Mouse (Mus musculus) forebrain, embryonic 10.5 days (tissue): Measurements from ENCODE around the gene Rangrf. TPM values are rescaled to one million over a fixed set of nuclear protein-coding genes. Genes with fewer than 3 reads are reported as not detected.
A peak's percentile ranks its signal among the peaks of the same experiment; 100 is the strongest.
"Not testable (repeated sequence)": the region's sequence is repeated elsewhere in the genome, so short reads cannot be mapped to it uniquely, and the experiment has no call there.

ENCODE experiments used
- DNase-seq: peaks from one replicate; pipeline ENCODE4 v3.0.0-alpha.2; 2017; ENCODE audit warnings: low spot score; ENCODE audit errors: extremely low spot score
- H3K27ac ChIP-seq: fragments of 300-500 bp; sonication (generic); 2 replicates; pipeline ENCODE4 v1.5.1; 2016; ENCODE audit warnings: mild to moderate bottlenecking
- H3K27me3 ChIP-seq: fragments of 300-500 bp; sonication (generic); 2 replicates; pipeline ENCODE4 v1.6.1; 2016; ENCODE audit warnings: mild to moderate bottlenecking; ENCODE audit not compliant: poor library complexity, severe bottlenecking
- H3K36me3 ChIP-seq: fragments of 300-500 bp; sonication (generic); replicated peaks from 2 replicates; pipeline ENCODE4 v1.6.1; 2016; ENCODE audit warnings: mild to moderate bottlenecking, moderate library complexity
- H3K4me1 ChIP-seq: fragments of 300-500 bp; sonication (generic); 2 replicates; pipeline ENCODE4 v1.6.1; 2016
- H3K4me3 ChIP-seq: fragments of 300-500 bp; sonication (generic); 2 replicates; pipeline ENCODE4 v1.5.1; 2016; ENCODE audit warnings: mild to moderate bottlenecking, moderate library complexity
- H3K9me3 ChIP-seq: fragments of 300-500 bp; sonication (generic); 2 replicates; pipeline ENCODE4 v1.6.1; 2016; ENCODE audit warnings: mild to moderate bottlenecking, moderate library complexity
- WGBS: fragments of 180-500 bp; shearing (Covaris S2); methylation state at CpG from one replicate; pipeline ENCODE4 v1.1.7; 2016; 5-methylcytosine and 5-hydroxymethylcytosine counted together
- polyA plus RNA-seq: library from polyadenylated mRNA; unstranded; fragments of >200 nt; fragmentation: Nextera tagmentation; extraction: Ambion mirVana; gene quantifications from 2 replicates; pipeline ENCODE4 v1.2.1, GENCODE M21; 2016

Gene Rangrf
- polyA plus RNA-seq, 1 experiment from 2014 or later: 90.7 TPM

DNA sequence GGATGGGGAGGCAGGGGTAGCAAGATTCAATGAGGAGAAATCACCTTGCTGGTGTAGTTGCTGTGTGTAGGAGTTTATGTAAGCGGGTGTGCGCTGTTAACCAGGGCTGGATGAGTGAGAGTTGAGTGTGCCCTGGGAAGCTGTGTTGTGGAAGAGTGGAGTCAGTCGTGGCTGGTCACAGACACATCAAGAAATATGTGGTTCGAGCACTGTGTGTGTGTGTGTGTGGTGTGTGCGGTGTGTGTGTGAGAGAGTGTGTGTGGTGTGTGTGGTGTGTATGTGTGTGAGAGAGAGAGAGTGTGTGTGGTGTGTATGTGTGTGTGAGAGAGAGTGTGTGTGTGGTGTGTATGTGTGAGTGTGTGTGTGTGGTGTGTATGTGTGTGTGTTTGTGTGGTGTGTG, 19.5 kb downstream of the Rangrf start:
- Histone ChIP-seq H3K4me1 (peaks cover 39% of the 10 kb centered on the region), H3K27me3 (peaks cover 70% of the 10 kb centered on the region), H3K4me3 (peak overlapping the region; percentile 57), H3K36me3 (no peaks in the 10 kb centered on the region), H3K27ac (peak overlapping the region; percentile 40; the same call in 1 of the 2 replicates), H3K9me3 (no peaks in the 10 kb centered on the region)
- DNase-seq: no peak
- WGBS: 72% methylated on average over 5 of the region's 5 CpGs

DNA sequence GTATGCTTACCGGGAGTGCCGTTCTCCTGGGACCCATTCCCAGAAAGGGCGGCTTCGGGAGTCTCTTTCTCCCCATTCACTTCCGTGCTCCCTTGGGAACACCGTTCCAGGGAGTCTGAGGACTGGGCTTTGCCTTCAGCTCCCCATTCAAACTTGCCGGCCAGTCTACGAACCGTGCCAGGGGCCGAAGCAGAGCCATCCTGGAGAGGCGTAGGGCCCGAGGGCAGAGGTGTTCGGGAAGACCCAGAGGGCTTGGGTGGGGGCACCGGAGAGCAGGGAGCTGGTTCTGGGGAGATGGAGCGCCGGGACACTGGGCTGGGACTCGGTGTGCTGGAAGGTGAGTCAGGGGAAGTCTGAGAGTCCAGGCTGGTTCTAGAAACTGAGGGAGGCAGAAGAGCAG, 20.6 kb downstream of the Rangrf start:
- WGBS: 2% methylated on average over 17 of the region's 17 CpGs
- DNase-seq: no peak
- H3K4me3 ChIP-seq: peak overlapping the region; percentile 57
- H3K4me1 ChIP-seq: peaks cover 39% of the 10 kb centered on the region
- H3K9me3 ChIP-seq: no peaks in the 10 kb centered on the region
- peak overlapping the region; percentile 77 for H3K27ac ChIP-seq
- H3K27me3 ChIP-seq: peaks cover 74% of the 10 kb centered on the region
- H3K36me3 ChIP-seq: no peaks in the 10 kb centered on the region

DNA sequence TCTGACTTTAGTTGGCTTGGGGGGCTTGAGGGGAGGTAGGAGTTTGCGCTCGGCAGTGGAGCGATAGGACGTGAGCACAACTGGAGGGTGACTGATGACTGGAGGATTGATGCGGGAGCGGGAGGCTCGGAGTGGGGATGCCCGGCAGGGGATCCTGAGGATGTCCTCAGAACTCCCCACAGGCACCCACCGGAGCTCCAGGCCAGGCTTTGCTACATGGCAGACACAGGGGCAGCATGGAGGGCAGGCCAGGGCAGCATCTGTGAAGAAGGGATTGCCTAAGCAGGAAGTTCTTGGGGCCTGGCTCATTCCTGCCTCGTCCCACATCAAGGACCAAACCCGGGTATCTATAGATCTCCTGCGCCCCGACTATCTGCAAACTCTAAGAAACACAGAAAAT, 21.1 kb downstream of the Rangrf start:
- Histone ChIP-seq H3K4me3 (peak overlapping the region; percentile 57), H3K36me3 (no peaks in the 10 kb centered on the region), H3K9me3 (no peaks in the 10 kb centered on the region), H3K27ac (peak overlapping the region; percentile 77; the same call in 1 of the 2 replicates), H3K27me3 (peaks cover 78% of the 10 kb centered on the region), H3K4me1 (peaks cover 39% of the 10 kb centered on the region)
- no peak for DNase-seq
- WGBS: 4% methylated on average over 13 of the region's 13 CpGs

DNA sequence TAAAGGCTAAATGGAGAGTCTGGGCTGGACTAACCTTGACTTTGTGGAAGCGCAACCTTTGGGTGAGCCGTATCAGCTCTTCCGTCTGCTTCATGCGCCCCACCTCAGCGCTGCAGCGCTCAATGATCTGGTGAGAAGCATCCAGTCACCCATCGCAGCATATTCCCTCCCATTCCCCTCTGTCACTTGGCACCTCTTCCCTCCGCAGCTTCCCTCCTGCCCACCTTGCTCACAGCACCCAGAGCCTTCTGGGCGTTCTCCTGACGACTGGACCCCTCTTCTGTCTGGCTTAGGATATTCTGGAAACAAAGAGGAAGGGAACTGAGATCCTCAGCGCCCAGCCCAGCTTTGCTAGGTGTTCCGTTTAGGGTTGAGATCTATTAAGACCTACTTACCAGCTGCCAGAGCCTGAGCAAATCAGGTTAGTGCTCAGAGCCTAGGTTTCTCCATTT, 27.4 kb downstream of the Rangrf start:
- 7% methylated on average over 12 of the region's 12 CpGs for WGBS
- Histone ChIP-seq H3K27me3 (peaks cover 56% of the 10 kb centered on the region), H3K4me1 (peaks cover 12% of the 10 kb centered on the region), H3K9me3 (no peaks in the 10 kb centered on the region), H3K27ac (no peak overlapping the region), H3K36me3 (no peaks in the 10 kb centered on the region; the same call in 1 of the 2 replicates), H3K4me3 (peak overlapping the region; percentile 29)
- peak; percentile 23 for DNase-seq

DNA sequence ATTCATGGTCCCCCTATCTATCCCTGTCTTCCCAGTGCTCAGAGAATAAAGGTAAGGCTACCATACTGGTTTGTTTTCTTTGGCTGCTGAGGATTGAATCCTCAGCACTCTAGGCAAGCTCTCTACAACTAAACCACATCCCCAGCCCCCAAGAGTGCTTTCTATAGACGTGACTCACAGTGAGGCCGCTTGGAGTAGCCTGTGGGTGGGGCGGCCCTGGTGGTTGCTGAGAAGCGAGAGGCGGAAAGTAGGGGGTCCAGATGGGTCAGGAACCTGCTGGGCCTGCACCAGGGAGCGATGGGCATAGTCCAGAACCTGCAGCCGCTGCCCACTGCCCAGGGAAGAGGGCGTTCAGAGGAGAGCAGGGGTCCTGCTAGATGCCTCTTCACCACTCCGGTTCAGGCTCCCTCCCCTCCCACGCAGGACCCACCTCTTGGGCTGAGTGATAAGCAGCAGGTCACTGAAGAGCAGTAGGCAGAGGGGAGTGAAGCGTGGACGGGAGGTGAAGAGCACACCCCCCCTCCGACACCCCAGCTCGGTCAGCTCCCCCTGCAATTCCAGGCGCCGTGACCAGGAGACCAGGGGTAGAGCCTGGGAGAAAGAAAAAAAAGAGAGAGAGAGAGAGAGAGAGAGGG, 28.1 kb downstream of the Rangrf start:
- Histone ChIP-seq H3K27me3 (peaks cover 49% of the 10 kb centered on the region), H3K9me3 (no peaks in the 10 kb centered on the region), H3K27ac (no peak overlapping the region), H3K4me1 (peaks cover 12% of the 10 kb centered on the region), H3K36me3 (no peaks in the 10 kb centered on the region; the same call in 1 of the 2 replicates), H3K4me3 (peak overlapping the region; percentile 29)
- no peak for DNase-seq
- 15% methylated on average over 14 of the region's 16 CpGs for WGBS

DNA sequence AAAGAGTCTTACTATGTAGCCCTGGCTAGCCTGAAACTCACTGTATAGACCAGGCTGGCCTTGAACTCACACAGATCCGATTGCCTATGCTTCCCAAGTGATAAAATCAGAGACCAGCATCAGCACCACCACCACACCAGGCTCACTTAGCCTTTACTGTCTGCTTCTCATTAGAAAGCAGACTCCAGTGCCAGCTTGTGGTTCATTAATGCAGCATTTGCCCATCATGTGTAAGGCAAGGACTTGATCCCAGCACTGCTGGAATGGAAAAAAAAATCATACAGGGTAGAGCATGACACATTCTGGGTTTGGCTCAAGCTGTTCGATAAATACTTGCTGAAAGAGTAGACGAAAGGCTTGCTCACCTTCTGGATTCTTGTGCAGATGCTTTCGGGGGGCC, 29.0 kb downstream of the Rangrf start:
- no peak overlapping the region for H3K27ac ChIP-seq
- H3K27me3 ChIP-seq: peaks cover 40% of the 10 kb centered on the region
- H3K36me3 ChIP-seq: no peaks in the 10 kb centered on the region; the same call in 1 of the 2 replicates
- no peak for DNase-seq
- no peaks in the 10 kb centered on the region for H3K9me3 ChIP-seq
- no peak overlapping the region for H3K4me3 ChIP-seq
- peaks cover 12% of the 10 kb centered on the region for H3K4me1 ChIP-seq
- WGBS: 95% methylated on average over 4 of the region's 4 CpGs

DNA sequence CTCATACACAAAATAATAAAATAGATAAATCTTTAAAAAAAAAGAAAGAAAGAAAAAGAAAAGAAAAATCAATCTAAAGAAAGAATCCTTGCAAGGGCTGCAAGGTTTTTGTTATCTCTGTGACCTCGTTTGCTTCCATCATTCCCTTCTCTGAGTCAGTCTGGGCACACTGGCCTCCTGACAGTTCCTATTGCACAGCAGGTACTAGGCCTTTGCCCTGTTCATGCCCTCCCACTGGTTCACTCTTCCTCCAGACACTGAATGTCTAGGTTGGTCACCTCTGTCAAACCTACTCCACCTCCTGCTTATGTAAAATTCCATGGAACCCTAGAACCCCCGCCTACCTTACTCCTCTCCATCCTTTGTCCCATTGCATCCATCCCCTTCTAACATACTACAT, 29.7 kb downstream of the Rangrf start:
- Histone ChIP-seq H3K4me1 (peaks cover 16% of the 10 kb centered on the region), H3K4me3 (no peak overlapping the region), H3K36me3 (no peaks in the 10 kb centered on the region; the same call in 1 of the 2 replicates), H3K27me3 (peaks cover 38% of the 10 kb centered on the region), H3K27ac (no peak overlapping the region), H3K9me3 (no peaks in the 10 kb centered on the region)
- WGBS: 73% methylated on average over 2 of the region's 2 CpGs
- no peak for DNase-seq

DNA sequence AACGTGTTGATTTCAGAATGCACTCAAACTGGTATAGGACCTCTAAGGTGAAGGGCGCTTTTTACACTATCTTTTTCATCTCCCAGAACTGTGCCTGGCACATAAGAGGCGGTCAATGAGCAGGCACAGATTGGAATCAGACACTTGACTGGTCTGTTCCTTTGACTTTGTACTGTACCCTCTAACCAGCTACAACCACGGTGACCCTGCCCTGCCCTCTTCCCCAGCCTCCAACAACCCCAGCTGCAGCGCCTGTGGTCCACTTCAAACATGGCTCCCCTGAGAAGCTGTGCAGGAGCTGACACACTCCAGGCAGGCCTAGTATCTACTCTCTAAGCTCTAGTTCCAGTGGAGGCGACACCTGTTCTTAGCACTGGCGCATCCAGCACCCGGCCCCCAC, 32.3 kb downstream of the Rangrf start:
- peaks cover 26% of the 10 kb centered on the region for H3K4me1 ChIP-seq
- no peak for DNase-seq
- H3K9me3 ChIP-seq: no peaks in the 10 kb centered on the region
- H3K36me3 ChIP-seq: no peaks in the 10 kb centered on the region; the same call in 1 of the 2 replicates
- 88% methylated on average over 8 of the region's 8 CpGs for WGBS
- no peak overlapping the region for H3K4me3 ChIP-seq
- no peak overlapping the region for H3K27ac ChIP-seq
- peaks cover 20% of the 10 kb centered on the region for H3K27me3 ChIP-seq

DNA sequence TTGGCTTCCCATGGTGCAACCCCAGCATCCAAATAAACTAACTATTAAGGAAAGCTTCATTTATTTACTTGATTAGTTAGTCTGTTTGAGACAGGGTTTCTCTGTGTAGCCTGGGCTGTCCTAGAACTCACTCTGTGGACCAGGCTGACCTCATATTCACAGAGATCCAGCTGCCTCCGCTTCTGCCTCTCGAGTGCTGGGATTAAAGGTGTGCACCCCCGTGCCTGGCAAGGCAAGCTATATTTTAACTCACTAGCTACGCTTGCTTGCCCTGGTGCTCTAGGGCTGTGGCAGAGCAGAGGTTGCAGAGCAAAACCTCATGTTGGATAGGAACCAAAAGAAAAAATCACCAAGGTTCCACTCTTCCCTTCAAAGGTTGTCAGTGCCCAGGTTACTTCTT, 34.5 kb downstream of the Rangrf start:
- H3K27ac ChIP-seq: peak overlapping the region; percentile 87
- peaks cover 15% of the 10 kb centered on the region for H3K4me1 ChIP-seq
- no peak for DNase-seq
- no peaks in the 10 kb centered on the region for H3K27me3 ChIP-seq
- H3K9me3 ChIP-seq: no peaks in the 10 kb centered on the region
- no peaks in the 10 kb centered on the region; the same call in 1 of the 2 replicates for H3K36me3 ChIP-seq
- 69% methylated on average over 4 of the region's 4 CpGs for WGBS
- H3K4me3 ChIP-seq: peak overlapping the region; percentile 58

DNA sequence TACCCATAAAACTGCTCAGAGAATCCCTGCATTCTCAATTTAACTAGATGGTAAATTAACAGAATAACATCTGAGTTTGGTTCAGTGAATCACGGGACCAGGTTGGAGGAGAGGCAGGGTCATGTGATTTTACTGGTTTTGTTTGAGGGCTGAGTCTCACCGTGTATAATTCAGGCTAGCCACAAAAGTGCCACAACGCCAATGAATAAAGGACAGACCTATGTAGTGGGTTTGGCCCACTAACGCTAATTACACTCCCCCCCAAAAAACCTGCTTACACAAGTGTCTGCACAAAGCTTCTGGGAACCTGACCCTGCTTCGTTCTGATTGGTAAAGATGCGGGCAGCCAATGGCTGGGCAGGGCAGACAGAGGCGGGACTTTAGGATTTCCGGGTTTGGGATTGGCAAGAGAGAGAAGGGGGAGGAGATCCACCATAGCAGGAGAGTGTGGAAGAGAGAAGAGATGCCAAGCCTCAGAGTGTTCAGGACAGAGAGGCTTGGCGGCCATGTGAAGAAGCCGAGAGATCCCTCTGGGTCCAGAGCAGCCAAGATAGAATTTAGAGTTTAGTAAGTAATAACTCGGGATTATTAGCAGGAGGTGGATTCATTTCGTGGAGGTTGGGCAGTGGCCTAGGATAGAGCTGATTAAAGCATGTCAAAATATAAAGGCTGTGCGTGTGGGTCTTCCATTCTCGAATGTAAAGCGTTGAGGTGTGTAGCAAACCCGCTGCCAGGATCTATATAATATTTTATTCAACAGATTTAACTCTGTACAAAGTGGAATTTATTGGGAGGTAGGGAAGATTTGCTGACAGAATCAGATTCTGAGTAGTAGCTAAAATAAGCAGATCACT, 35.3 kb downstream of the Rangrf start:
- 6% methylated on average over 16 of the region's 16 CpGs for whole genome bisulfite sequencing
- Histone ChIP-seq H3K27ac (peak overlapping the region; percentile 87), H3K36me3 (no peaks in the 10 kb centered on the region; the same call in 1 of the 2 replicates), H3K27me3 (no peaks in the 10 kb centered on the region), H3K4me3 (peak overlapping the region; percentile 58), H3K4me1 (peaks cover 15% of the 10 kb centered on the region), H3K9me3 (no peaks in the 10 kb centered on the region)
- peak; percentile 91 for DNase-seq

DNA sequence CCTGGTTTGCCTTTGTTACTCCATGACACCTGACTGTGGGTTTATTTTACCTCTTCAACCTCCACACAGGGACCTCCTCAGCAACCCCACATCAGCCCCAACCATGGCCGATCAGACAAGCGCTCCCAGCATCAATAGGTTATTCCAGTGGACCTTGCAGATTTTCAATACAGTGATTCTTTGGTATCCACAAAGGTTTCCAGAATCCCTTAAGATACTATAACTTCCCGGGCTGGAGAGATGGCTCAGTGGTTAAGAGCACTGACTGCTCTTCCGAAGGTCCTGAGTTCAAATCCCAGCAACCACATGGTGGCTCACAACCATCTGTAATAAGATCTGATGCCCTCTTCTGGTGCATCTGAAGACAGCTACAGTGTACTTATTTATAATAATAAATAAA, 38.0 kb downstream of the Rangrf start:
- H3K4me1 ChIP-seq: peaks cover 15% of the 10 kb centered on the region
- DNase-seq, H3K36me3 ChIP-seq, H3K4me3 ChIP-seq, H3K27ac ChIP-seq, H3K27me3 ChIP-seq, H3K9me3 ChIP-seq: not testable (repeated sequence)
- 91% methylated on average over 4 of the region's 4 CpGs for WGBS

DNA sequence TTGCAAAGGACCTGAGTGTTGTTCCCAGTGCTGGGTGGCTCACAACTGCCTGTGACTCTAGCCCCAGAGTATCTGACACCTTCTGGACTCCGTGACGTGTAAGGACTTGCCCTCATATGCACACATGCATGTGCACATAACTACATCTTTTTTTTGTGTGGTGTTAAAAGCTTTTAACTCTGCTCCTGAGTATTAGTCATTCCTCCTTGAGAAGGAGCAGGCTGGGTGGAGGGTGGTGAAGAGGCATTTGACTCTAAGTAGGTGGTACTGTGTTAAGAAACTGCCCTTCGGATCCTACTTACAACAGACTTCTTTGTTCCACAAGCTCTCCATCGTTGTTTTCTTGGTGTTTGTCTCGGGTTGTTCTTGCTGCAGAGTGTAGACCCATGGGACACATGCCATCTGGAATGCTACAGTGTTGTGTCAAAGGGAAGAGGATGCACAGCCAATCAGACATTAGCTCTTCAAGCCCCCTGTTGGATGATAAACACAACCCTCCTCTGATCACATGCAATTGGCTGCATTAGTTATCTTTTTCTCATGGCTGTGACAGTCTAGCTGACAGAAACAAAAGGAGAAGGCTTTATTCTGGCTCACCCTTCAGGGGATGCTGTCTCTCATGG, 41.0 kb downstream of the Rangrf start:
- peaks cover under 1% of the 10 kb centered on the region; the same call in 1 of the 2 replicates for H3K4me1 ChIP-seq
- no peak overlapping the region for H3K27ac ChIP-seq
- H3K9me3 ChIP-seq: no peaks in the 10 kb centered on the region
- DNase-seq: no peak
- no peaks in the 10 kb centered on the region for H3K27me3 ChIP-seq
- 82% methylated on average over 5 of the region's 5 CpGs for WGBS
- no peak overlapping the region for H3K4me3 ChIP-seq
- no peaks in the 10 kb centered on the region for H3K36me3 ChIP-seq
